Mouse (Mus musculus): ENCODE data around the gene Nek8.

GRCm38 (mm10) chr11:78176402-78176862, at the start of gene Nek8, which contains the start of gene Tlcd1:
- no peak for TF ChIP-seq CTCF (IDR thresholded peaks at IDR 0.05; ENCODE audit: low read depth)
- no peak; the same call in 1 of the 2 replicates for TF ChIP-seq EP300 (IDR thresholded peaks at IDR 0.05; ENCODE audit: low read depth)

Measured in liver, embryonic 14.5 days (tissue).